Mouse (Mus musculus) forelimb bud, embryonic 11.5 days (tissue): ENCODE measurements around the gene Tnik.

Source experiments
- DNase-seq: peaks from one replicate; pipeline ENCODE4 v3.0.0-alpha.2; 2012; ENCODE audit warnings: low read depth, low spot score

The Tnik gene

DNA sequence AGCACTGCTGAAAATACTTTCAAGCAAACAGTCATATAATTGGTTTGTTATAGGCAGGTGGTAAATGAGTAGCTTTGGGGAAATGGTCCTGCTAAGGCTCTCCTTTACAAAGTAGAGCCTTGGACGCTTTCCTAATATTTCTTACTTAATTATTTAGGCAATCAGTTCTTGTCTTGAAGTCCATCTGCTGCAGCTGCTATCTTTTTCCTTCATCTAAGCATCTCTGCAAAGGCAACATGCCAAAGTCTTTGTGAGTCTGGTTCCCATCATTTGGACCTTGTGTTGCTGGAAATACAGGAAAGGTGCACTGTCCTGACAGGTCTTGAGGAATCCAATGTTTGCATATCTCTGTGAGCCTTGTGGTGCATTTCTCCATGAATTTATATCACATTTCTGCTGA is 82.9 kb downstream of the Tnik start:
- DNase-seq = no peak

- no peak for DNase-seq
These were observed 83.5 kb downstream of the Tnik start for GRCm38 (mm10) chr3:28346476-28346875.

- DNase-seq = no peak
These were observed 85.7 kb downstream of the Tnik start for GRCm38 (mm10) chr3:28348746-28349145.

DNA sequence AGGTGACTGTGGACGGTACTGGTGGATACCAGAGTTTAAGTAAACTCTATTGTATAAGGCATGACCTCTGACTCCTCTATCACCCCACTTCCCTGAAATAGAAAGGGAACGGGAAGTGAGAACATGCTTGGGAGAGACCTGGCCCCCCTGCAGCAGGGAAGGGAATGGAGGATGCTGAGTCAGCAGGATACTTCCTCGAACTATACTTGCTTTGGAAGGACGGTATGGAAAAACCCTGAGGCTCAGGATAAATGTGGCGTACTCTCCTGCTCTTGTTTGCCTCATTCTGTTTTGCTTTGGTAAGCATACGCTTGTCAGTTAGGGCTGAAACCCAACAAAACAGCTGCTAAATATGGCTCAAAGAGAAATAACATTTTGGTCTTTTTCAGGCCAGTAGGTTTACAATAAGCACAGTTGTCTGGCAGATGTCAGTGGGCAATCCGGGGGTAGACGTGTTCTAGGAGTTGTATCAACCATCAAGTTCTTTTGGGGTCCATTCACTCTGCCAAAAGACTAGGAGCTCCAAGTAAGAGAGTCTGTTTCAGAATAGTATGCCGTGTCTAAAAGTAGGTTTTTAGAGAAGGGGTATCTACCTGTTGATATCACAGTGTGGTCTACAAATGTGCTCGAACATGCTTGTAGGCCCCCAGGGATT is 87.3 kb downstream of the Tnik start:
- no peak for DNase-seq

DNA sequence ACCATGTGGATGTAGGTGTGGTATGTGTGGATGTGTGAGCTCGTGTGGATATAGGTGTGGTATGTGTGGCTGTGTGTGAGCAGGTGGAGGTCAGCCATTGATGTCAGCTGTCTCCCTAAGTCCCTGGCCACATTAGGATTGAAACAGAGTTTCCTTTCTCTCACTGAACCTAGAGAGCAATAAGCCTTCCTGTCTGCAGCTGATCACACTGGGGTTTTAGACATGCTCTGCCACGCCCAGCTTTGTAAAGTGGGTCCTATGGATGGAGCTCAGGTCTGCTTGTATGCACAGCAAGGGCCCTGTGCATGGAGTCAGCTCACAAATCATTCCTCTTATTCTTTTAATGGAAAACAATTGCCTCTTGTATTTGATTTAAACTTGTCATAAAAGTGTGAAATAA is 95.4 kb downstream of the Tnik start:
- no peak for DNase-seq

DNA sequence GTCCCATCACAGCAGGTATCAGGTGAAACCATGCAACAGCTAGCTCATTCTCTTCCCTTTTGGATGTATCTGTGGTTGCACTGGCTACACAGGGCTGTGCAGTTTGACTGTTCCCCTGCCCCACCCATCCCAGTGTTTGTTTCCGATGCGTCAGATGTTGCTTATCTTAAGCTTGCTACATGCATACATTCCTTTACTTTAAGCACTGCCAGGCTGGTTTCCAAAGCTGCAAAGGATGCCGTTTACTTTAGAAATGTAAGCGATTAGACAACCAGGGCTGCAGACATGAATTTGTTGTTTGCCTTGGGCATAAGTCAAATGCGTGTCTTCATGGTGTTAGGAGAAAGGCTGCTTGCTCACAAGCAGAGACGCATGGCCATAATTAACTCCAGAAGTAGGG is 96.1 kb downstream of the Tnik start:
- peak; percentile 28 for DNase-seq

DNA sequence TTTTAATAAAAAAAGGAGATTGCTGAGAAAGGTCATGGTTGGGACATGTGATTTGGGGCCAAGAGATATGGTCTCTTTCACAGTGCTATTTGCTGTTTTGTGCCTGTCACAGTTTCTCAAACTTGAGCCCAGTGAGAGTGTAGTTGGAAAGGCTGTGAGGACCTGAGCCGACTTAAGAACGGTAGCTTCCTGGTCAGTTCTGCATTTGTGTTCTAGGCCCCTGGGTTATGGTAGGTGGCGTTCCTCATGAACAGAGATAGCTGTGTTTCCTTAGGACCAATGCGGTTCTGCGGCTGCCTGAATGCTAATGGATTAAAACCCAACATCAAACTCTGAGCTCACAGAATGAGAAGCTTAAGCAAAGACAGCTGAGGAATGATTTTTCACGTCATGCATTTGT is 98.0 kb downstream of the Tnik start:
- DNase-seq = no peak

- DNase-seq = peak; percentile 85
These were observed 100.6 kb downstream of the Tnik start for GRCm38 (mm10) chr3:28363441-28364125.

DNA sequence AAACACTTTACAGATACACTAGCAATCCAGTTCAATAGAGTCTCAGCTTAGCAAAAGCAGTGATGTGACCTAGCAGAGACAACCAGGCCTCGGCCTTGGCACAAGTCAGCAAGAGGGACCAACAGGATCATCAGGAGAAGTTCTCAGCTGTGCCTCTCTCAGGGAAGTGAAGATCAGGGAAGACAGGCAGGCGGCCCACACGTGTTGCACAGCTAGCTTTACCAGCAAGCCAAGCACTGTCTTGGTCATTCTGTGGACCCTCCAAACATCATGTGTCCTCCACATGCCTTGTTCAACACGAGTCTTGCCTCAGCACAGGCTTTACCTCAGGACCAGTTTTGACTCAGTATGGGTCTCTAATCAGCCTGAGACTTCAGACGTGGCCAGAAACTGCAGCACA is 105.7 kb downstream of the Tnik start:
- no peak for DNase-seq

DNA sequence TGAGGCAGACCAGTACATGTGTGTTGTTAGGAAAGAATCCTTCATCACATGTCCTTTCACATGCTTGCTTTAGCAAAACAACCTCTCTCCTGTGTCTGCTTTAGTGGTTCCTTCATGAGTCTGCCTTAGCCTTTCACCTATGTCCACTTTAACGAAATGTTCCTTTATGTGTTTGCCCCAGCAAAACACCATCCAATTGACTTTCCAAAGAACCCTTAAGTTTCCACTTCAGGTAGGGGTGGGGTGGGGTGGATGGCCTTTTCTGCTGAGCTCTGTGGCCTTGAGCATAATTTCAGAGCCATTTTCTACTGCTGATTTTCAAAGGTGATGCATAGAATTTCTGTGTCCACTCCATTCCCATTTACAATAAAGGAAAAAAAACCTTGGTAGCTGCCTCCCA is 106.3 kb downstream of the Tnik start:
- no peak for DNase-seq

- DNase-seq = no peak
These were observed 106.7 kb downstream of the Tnik start for GRCm38 (mm10) chr3:28369698-28370097.

- DNase-seq = no peak
These were observed 108.6 kb downstream of the Tnik start for GRCm38 (mm10) chr3:28371583-28371982.

DNA sequence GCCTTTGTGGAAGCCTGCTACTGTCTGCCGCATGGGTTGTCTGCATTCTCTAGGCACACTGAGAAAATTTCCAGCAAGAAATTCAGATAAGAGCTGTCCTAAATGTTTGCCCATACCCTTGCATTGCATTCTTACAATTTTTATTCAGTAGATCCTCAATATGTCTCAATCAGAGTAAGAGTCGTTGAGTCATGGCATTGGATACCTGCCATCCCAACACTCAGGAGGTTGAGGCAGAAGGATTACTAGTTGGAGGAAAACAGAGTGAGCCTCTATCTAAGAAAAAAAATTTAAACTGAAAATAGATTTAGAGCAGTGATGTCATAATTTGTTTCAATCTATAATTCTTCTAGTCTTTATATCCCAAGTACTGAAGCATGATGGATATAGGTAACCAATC is 109.4 kb downstream of the Tnik start:
- DNase-seq = no peak

GRCm38 (mm10) chr3:28374738-28375510 is 111.9 kb downstream of the Tnik start:
- no peak for DNase-seq

- peak; percentile 21 for DNase-seq
These were observed 117.2 kb downstream of the Tnik start for GRCm38 (mm10) chr3:28380224-28380623.

GRCm38 (mm10) chr3:28383526-28384126 is 120.6 kb downstream of the Tnik start:
- DNase-seq = no peak

DNA sequence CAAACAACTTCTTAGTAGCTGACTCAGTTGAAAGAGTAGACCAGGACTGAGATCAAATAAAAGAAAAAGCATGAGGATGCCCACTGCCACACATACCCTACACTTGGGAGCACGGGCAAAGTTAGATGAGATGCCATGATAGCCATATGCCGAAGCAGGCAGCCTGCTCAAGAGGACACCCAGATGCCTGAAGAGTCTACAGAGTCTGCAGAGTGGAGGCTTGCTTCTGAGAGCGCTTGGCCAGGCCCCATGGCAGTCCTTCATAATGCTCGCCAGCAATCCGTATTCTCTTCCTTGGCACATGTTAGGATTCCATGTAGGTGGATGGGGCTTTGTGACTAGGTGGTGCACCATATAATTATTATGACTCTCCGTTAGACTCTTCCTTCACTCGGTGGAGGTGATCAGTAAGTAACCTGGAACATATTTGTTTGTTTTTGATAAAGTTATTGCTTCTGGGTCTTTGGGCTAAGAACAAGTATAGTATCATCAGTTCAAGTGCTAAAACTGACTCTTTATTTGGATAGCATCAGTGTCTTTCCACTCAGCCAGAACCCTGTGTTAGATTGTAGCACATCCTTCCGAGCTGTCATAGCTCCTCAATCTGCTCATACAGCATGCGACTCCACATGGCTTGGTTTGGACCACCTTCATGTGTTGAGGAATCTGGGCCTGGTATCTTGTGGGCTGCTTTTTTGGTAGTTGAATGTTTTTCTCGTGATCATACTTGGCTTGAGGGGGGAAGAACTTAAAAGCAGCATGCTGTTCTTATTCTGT is 122.4 kb downstream of the Tnik start:
- no peak for DNase-seq

DNA sequence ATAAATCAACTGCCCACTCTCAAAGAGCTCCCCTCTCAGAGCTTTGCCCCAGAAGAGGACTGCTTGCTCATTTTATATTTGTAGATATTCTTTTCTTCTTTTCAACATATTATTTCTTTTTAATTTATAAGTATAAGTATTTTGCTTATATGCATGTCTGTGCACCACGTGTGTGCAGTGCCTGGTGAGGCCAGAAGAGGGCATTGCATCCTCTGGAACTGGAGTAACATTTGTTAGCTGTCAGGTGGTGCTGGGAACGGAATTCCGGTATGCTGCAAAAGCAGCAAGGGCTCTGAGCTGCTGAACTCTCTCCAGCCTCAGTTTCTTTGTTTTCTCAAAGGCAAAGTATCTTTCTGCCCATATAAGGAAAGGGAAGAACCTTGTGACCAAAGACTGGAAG is 125.5 kb downstream of the Tnik start:
- DNase-seq = no peak

DNA sequence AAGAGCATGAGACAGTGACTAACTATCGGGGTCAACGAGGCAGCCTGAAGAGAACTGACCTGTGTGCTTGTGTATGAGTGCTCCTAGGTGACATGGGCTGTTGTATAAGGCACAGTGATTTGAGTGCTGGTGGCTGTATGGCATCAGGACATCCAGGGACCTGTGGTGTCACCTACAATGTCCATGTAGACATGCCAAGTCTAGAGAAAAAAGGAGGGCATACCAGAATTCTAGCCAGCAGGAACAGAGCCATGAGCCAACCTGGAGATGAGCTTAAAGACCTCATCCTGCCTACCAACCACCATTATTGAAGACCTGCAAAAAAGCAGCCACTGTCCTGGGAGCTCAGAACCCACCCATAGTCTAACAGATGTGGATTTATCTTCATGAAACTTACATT is 127.2 kb downstream of the Tnik start:
- DNase-seq = no peak

DNA sequence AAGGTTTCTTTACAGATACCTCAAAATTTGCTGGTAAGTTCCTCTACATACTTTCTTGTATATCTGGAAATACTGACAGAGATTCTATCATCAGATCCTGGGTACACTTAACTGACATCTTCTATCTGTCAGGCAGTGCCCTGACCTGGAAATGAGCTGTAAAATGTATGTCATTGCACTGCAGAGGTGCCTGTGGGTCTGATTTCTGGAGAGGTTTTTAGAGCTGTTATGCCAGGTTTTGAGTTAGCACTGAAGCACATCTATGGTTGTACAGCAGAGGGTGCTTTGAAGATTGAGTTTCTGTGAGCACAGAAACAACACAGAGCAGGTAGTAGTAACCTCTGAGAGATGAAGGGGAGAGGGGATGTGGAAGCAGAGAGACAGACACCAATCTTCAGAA is 129.5 kb downstream of the Tnik start:
- DNase-seq = no peak

GRCm38 (mm10) chr3:28398781-28399180 is 135.8 kb downstream of the Tnik start:
- no peak for DNase-seq
